Mouse (Mus musculus) spleen, adult 2 months (tissue): Measurements from ENCODE around the gene Gpr137.

ENCODE experiments used
- CTCF ChIP-seq: fragments of 200-500 bp; IDR thresholded peaks from 2 replicates; pipeline ENCODE4 v1.5.1; 2011; ENCODE audit warnings: mild to moderate bottlenecking, inconsistent platforms; ENCODE audit not compliant: insufficient read depth, insufficient read length, insufficient replicate concordance; ENCODE audit errors: extremely low read depth
- POLR2A ChIP-seq: fragments of 200-500 bp; IDR thresholded peaks from 2 replicates; pipeline ENCODE4 v1.6.1; 2011; ENCODE audit warnings: low read depth, low read length, inconsistent platforms

GRCm38 (mm10) chr19:6905498-6906159 lies 36.7 kb downstream of the Gpr137 start:
- TF ChIP-seq CTCF (no peak), POLR2A (no peak)
